Mouse (Mus musculus) small intestine, adult 2 months (tissue): ENCODE data around the gene Klf7.

Source experiments
- CTCF ChIP-seq: fragments of 200-500 bp; IDR thresholded peaks from 2 replicates; pipeline ENCODE4 v1.5.1; 2012; ENCODE audit warnings: low read depth, mild to moderate bottlenecking, control low read depth, inconsistent platforms, low read length, moderate library complexity, mixed read lengths; ENCODE audit not compliant: insufficient replicate concordance, insufficient read length; ENCODE audit errors: extremely low read depth
- POLR2A ChIP-seq: fragments of 200-500 bp; IDR thresholded peaks from 2 replicates; pipeline ENCODE4 v1.6.1; 2012; ENCODE audit warnings: low read depth, mild to moderate bottlenecking, control low read depth, inconsistent platforms, low read length, moderate library complexity

DNA sequence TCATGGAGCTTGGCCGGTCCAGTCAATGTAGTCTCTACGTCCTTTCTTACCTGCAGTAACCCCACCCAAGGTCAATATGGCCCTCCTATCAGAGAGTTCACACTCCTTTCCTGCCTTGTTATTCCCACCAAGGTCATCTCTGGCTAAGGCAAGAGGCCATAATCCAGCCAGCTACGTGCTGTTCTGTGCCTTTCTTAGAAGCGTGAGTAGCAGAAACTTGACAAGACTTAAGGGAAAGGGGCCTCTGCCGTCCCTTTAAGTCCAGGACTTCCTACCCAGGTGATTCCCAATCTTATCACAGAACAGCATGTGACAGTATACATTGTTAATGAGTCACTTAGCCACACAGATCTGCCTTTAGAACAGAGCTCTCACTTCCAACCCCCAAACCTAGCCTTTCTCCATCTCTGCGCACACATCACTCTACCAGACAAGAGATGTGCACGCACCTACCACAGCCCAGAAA is 16.9 kb downstream of the Klf7 start:
- no peak for TF ChIP-seq POLR2A
- no peak for TF ChIP-seq CTCF
